Mouse (Mus musculus): ENCODE data around the gene Pbrm1.

Pbrm1 gene

GRCm38 (mm10) chr14:31169508-31169907 is 150.6 kb downstream of the Pbrm1 start:
- DNase-seq, result no peak

- no peak for DNase-seq
Measured at GRCm38 (mm10) chr14:31170963-31171362, 152.0 kb downstream of the Pbrm1 start.

All from lung, postnatal 10 days (tissue).